Mouse (Mus musculus): ENCODE measurements around the gene Skap1.

- no peak for TF ChIP-seq CTCF (conservative IDR thresholded peaks at IDR 0.05; ENCODE audit: low read length)
- no peak for TF ChIP-seq POU5F1 (IDR thresholded peaks at IDR 0.05; ENCODE audit: borderline replicate concordance, low read length)
- no peak for TF ChIP-seq NANOG (IDR thresholded peaks at IDR 0.05; ENCODE audit: borderline replicate concordance, low read length)
Observed at GRCm38 (mm10) chr11:96429062-96429461, 35.3 kb upstream of the Skap1 start.

Data from E14TG2a.4 (cell line).